Mouse (Mus musculus) embryonic fibroblast, embryonic 13.5 days (primary cell): Measurements from ENCODE around the gene Capn1.

Experiments used
- CTCF ChIP-seq: IDR thresholded peaks from 2 replicates; pipeline ENCODE4 v1.5.1; 2011; ENCODE audit warnings: mild to moderate bottlenecking, control low read depth, low read length, moderate library complexity, borderline replicate concordance; ENCODE audit not compliant: insufficient read depth
- POLR2A ChIP-seq: IDR thresholded peaks from 2 replicates; pipeline ENCODE4 v1.6.1; 2011; ENCODE audit warnings: low read depth, mild to moderate bottlenecking, control low read depth, low read length, moderate library complexity

DNA sequence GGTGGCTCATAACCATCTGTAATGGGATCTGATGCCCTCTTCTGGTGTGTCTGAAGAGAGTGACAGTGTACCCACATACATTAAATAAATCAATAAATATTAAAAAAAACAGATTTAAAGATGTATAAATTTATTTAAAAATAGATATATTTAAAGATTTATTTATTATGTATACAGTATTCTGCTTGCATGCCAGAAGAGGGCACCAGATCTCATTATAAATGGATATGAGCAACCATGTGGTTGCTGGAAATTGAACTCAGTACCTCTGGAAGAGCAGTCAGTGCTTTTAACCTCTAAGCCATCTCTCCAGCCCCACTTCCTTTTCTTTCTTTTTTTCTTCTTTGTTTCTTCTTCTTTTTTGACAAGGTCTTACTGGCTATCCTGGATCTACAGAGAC is 24.3 kb upstream of the Capn1 start:
- TF ChIP-seq POLR2A: no peak
- TF ChIP-seq CTCF: no peak
